Mouse (Mus musculus) cerebellum, postnatal 14 days (tissue): Measurements from ENCODE around the gene Vmn1r233.
A peak's percentile ranks its signal among the peaks of the same experiment; 100 is the strongest.

Experiments
- DNase-seq, 2 experiments: peaks; one replicate each; pipeline ENCODE4 v3.0.0; 2021; ENCODE audit warnings: mixed read lengths in 2 of 2

Vmn1r233 gene

DNA sequence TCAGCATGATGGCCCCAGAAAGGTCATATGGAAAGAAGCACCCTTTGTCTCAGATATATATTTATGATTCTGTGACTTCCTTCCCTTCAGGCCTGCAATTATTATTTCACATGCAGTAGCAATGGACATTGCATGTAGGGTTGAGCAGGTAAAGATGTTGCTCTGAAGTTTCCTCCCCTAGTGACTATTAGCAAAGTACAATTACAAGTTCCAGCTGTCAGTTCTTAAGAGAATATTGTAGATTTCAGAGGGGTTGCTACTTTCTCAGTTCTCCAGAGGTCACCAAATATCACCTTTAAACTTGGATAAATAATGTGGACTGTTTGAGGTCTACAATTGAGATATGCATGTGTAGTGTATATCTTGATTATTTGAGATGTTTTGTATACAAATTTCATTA lies at the start of gene Vmn1r233:
Vmn1r233 (minus strand) TSS at position 101 of the 400 bp plus-strand sequence.
- DNase-seq: no peak

DNA sequence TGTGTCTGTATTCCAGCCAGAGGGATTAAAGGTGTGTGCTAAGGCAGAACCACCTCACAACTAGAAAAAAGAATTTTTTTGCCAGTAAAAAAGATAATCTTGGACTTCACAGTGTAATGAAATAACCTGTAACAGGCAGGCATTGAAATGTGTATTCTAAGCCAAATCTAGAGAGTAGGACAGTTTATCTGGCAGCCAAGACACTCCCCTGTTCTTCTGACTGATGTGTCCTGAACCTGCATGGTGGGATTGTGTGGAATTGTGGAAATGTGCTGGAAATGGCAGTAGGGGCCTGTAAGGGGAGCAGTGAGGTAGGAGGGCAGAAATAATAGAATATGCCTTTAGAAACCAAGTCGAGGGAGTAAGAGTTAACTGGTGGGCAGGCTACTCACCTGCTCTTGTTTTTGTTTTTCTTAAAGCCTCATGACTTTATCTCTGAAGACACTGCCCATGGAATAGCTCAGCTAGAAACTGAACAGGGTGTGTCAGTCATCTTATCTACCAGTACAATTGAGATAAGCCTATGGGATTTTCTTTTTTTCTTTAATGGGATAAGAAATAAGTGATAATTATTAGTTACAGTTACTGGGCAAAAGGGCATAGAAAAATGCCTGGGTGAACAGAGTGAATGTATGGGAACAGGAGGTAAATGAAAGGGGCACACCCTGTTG lies 22.3 kb upstream of the Vmn1r233 start:
- no peak for DNase-seq

DNA sequence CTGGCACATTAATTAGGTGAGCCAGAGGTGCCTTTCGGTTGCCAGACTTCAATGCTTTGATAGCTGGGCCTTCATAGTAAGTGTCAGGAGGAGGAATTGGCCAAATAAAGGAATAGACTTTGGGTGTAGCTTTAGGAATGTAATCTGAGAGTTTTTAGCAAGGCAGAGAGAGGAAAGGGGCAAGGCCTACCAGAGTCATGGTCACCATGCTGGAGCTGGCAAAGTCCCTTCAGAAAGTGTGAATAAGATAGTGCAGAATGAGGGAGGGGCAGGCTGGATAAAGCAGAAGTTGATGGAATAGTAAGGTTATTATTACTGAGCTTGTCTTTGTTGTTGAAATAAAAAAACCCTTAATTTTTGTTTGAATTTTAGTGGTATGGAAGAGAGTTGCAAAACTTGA lies 13.5 kb upstream of the Vmn1r233 start:
- DNase-seq: peak in 1 of 2 experiments; percentile 6

DNA sequence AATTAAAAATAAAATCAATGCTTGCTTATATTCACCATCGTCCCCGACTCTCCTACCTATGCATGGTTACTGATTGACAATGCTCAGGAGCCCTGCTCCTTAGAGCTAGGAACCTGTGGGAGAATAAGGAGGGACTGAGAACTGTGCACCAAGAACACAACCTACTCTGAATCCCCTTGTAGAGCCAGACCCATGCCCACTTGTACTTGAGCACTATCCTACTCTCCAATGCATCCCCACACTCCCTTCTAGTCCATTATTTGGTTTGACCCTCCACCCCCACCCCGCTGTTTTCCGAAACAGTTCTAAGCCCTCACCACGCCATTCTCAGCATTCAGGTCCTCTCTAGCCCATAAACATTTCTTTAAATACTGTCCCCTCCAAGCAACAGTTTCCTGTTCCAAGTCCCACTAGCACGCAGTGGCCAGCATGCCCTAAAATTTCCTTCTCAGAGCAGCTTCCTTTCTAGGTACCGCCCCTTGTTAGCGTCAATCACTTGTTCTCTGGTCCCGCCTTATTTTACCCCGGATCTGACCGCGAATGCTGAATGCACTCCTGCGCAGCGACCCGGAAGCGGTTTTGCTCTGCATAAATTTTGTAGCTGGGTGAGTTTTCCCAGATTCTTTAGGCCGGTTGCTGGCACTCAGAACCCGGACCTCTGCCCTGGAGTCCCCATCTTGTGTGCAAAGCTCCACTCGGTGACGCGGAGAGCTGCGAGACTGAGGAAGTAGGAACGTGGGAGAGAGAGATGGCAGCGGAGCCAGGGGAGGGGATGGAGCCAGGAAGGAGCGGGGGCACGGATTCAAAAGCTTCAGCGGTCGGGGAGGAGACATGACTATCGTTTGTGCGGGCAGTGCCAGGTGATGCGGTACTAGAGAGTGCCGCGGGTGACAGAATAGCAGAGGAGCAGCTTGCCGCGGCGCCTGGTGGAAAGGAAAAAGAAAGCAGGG lies 12.4 kb upstream of the Vmn1r233 start, which contains the start of gene Zfp160:
Zfp160 (plus strand) TSS at position 522 of the 950 bp plus-strand sequence.
- DNase-seq: peak; percentile 89 to 90

DNA sequence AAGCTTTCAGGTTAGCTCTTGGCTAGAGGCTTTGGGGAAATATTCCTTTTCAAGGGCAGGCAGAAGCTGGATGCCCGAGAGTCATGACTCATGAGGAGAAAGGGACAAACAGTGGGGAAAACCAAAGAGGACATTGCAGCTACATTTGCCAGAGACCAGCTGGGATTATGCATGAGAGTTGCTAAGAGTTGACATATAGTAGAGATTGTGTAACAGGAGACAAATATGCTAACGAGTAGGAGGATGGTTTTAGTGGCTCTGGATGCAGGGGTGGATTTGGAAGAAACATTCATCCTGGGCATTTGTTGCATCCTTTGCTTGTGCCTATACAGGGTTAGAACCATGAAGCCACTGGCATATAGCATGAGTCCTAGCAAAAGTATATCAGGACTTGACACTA lies 2.5 kb downstream of the Vmn1r233 start:
- DNase-seq: no peak

DNA sequence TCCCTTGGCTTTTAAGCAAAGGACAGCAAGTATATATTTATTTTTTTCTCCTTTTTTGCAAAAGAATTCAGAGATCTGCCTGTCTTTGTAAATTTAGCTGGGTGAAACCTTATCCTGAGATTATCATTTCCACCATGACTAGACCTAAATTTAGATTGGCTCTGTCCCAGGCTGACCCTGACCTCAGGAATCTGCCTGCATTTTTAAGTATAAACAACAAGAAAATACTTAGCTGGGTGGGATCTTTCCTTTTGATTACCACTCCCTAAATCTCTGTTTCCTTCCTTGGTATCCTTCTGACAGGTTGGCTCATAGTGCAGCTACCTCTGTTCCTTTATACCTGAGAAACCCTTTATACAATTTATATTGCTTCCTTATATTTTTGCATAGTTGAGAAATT lies 29.6 kb downstream of the Vmn1r233 start:
- no peak for DNase-seq

DNA sequence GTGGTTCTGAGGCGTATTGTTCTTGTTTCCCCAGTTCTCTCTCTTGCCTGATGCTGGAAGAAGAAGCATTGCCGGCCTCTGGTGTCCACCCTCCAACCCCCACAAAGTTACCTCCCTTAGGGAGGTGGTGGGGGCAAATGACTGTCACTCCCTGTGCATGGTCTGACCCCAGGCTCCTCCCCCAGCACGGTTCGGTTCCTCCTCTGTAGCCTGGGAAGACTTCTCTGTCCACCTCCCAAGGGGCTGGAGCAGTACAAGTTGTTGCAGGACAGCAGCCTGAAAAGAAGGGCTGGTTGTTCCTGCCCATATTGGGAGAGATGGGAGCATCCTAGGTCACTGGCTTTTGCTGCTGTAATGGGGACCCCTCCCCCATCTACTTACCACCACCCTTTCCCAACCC lies 30.8 kb downstream of the Vmn1r233 start:
- DNase-seq: no peak

DNA sequence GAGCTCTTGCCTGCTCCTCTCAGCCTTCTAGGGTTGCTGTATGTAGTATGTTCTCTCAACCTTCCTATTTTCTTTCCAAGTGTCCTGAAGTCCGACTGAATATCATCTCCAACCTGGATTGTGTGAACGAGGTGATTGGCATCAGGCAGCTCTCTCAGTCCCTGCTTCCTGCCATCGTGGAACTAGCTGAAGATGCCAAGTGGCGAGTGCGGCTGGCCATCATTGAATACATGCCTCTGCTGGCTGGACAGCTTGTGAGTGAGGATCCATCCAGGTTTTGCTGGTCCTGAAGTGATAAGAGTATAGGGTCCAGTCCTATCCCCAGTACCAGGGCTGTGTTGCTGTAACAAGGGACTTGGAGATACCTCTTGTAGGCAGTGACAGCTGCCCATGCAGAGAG lies 35.9 kb downstream of the Vmn1r233 start:
- DNase-seq: no peak

DNA sequence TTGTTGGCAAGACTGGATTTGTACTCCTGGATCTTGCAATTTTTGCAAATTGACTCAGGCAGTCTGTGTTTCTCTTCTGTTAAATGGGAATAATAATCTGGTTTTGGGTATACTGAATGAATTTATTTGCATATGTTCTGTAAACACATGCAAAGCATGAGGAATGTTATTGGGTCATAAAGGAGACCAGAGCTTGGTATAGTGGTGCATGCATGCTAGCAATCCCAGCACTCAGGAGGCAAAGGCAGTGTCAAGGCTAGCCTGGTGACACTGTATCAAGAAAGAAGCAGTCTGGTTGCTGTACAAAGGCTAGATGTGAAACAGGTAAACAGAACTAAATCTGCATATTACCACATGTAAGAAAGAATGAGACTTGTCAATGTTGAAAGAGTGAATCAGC lies 49.6 kb downstream of the Vmn1r233 start:
- no peak for DNase-seq

DNA sequence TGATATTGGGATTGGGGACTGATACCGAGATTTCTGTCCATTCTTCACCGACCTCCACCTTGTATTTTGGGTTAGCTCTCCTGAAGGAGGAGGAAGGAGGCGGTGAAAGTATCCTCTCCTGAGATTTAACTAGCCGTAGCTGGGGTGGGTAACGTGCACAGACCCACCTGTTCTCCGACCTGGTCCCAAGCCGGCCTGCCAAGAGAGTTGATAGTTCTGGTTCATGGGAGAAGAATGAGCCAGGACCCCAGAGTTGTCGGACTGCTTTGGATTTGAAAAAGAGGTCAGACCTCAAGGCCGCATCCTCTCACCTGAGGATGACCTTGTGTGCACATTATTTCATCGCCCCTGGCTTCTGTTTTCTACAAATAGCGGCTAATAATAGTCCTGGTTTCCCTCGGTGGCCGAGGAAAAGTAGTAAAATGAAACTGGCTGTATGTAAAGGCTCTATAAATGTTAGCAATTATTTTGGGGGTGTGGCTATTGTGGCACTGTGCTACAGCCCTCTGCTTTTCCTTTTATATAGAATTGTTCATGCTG lies 50.2 kb downstream of the Vmn1r233 start:
- peak in 1 of 2 experiments; percentile 44 for DNase-seq

DNA sequence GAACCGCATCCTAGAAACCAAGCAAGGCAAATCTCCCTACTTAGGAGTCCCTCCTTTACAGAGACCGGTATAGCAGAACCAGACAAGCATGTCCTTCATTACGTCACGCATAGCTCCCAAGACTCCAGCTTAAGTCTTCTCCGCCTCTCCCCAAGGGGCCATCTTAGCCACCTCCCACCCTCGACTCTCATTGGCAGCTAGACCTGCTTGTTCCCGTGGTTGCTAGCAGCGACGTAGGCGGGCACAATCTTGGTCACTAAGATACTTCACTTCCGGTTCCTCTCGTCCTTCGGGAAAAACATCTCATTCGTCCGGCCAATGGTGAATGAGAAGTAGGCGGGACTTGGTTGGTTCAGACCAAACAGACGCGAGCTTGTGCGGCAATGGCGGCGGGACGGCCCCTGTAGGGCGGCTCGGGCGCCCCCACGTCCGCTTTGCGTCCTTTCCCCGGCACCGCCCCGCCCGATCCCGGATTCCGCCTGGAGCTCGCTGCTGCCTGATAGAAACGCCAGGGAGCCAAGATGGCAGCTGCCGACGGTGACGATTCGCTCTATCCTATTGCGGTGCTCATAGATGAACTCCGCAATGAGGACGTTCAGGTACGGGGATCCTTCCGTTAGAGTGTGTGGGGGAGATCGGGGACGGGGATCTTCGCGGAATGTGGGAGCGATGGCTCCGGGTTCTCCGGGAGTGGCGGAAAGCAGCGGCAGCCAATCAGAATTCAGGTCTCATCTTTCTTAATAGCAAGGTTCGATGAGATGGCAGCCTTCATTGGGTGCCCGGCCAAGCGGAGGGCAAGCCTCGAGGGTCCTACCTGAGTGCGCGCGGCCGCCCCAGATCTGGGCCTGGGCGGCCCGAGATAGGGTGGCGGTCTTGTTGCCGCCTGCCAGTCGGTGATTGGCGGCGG lies 51.0 kb downstream of the Vmn1r233 start, which contains the start of gene Ppp2r1a:
Ppp2r1a (plus strand) TSS at position 327 of the 907 bp plus-strand sequence.
- DNase-seq: peak; percentile 98 to 99

DNA sequence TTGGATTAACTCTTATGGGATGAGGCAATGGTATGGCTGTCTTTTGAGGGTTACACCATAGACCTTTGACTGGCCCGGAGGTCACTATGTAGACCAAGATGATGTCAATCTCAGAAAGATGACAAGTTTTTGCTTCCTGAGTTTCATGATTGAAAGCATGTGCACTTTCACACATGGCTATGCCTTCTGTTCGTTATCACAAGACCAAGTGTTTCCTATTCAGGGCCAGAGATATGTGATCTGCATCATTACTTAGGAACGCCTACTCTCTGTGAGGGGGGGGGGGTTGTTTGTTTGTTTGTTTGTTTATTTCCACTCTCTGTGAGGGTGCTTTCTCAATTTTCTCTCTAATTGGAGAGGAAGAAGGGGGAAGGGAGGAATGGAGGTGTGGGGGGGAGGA lies 52.0 kb downstream of the Vmn1r233 start:
- DNase-seq: no peak
